Mouse (Mus musculus) layer of hippocampus, adult 9-10 months (tissue): Measurements from ENCODE around the gene Cenps.
A peak's percentile ranks its signal among the peaks of the same experiment; 100 is the strongest.
"Not testable (repeated sequence)": the region's sequence is repeated elsewhere in the genome, so short reads cannot be mapped to it uniquely, and the experiment has no call there.

ENCODE experiments used
- DNase-seq: peaks from one replicate; pipeline ENCODE4 v3.0.0; 2022; ENCODE audit warnings: low spot score

Gene Cenps

DNA sequence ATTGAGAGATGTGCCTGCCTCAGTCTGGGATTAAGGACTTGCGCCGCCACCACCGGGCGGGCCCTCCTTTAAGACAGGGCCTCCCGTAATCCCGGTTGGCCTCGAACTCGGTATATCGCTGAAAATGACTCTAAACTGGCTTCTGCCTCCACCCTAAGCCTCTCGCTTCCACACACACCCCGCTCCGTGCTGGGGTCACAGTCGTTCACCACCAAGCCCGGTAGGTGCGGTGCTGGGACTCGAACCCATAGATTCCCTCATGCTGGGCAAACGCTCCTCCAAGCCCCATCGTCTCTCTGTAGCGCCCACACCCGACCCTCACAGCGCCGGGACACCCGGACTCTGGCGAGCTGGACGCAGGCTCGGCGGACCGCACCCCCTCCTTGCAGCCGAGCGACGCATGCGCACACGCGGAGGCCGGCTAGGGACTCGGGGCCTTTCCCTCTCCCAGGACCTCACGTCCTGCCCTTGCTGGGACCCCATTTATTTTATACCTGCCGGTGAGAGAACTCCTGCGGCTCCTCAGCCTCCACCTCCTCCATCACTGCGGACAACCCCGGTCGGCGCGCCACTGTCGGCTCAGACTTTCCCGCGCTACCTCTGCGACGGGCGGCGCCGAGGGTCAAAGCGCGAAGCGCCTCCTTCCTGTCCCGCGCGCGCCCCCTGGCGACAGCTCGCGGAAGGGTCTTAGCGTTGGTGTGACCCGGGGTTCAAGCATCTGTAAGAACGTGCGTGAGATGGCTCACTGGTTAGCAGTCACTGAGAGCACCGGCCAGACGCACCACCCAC, at the start of gene Cenps:
Gene Cenps (minus strand): TSS at position 648 of the 789 bp plus-strand sequence.
- DNase-seq = peak; percentile 67

DNA sequence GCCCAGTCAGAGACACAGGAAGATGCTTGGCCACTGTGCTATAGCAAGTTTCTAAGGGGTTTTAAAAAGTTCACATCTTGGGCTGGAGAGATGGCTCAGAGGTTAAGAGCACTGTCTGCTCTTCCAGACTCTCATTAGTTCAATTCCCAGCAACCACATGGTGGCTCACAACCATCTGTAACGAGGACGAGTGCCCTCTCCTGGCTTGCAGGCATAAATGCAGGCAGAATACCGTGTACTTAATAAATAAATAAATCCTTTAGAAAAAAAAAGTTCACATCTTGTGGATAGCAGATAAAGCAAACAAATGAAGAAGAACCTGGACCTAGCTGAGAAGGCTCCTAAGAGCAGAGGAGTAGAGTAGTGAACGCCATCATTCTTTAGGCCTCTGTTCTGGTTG, 45.3 kb upstream of the Cenps start:
- DNase-seq = no peak

DNA sequence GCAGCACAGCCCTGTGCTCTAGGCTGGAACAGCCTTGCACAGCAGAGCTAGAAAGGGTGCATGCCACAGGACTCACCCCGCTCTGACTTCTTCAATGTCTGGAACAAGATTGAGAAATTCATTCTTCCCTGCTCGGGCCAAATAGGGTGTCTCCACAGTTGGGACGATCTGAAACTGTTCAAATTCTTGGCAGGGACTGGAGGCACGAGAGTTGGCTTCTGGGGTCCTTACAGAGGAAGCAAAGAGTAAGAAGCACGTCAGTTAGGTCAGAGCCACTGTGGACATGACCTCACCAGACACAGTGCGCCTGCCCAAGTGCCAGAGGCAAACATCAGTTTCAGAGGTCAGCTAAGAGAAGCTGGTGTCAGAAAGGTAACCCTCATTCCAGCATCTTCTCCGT, 44.8 kb upstream of the Cenps start:
- DNase-seq = no peak

DNA sequence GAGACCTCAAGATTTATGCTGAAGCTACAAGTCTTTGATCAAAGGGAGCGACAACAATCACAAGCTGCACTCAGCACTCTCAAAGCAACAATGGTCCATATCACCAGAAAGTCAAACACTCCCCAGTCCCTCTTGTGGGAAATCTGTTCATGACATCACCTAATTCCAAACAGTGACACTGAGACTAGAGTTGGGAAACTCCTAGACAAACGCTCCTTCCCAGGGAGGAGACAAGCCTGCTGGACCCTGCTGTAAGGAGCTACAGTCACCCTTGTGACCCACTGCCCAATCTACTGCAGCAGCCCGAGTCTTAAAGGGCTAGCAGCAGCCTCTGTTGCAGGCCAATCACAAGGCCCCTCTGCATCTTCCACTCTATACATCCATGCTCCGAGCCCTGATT, 42.1 kb upstream of the Cenps start:
- no peak for DNase-seq

DNA sequence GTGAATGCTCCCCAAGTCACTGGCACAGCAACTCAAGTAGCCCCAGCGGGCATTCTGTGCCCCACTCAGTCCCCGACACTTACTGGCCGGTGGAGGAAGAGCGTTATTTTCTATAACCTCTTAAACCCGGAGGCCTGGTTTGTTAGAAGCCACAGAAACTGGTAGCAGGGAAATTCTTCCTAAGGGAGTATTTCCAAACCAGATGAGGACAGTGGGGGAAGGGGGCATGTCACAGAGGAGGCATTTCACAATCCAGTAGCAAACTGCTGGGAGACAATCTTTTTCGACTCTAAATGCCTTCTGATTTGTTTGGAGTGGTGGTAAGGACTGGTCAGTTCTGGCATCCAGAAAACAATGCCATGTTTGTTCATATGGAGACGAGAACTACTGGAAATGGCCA, 41.7 kb upstream of the Cenps start:
- DNase-seq = no peak

DNA sequence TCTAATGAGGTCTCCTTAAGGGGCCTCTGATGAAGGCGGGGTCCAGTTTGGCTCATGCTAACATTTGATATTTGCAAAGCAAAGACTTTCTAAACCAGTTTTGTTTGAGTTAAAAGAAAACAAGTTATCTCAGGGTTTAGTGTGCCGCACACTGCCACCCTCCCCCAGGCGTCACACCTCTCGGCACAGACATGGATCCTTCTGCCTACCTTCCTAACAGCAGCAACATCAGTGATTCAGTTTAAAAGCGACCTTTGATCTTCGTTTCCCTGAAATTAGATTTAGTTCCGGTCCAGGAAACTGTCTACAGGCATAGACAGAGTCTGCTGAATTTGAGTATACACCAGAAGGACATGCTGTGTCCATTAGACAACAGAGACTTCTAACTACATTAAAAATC, 40.9 kb upstream of the Cenps start:
- DNase-seq = no peak

DNA sequence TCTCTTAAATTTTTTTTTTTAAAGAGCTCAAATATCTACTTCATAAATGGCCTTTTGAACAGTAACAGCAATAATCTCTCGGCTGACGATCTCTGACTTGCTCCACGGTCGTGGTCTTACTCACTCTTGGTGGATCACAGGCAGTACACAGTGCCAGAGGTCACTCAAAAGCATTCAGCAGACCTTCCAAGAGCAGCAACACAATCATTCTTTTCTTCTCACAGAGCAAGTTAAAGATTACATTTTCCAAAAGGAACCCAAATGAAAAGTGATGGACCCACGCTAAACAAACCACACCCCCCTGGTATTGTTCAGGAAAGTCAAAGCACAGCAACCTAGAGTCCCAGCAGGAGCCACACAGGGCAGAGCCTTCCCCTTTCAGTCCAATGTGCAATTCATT, 39.6 kb upstream of the Cenps start:
- DNase-seq = no peak

DNA sequence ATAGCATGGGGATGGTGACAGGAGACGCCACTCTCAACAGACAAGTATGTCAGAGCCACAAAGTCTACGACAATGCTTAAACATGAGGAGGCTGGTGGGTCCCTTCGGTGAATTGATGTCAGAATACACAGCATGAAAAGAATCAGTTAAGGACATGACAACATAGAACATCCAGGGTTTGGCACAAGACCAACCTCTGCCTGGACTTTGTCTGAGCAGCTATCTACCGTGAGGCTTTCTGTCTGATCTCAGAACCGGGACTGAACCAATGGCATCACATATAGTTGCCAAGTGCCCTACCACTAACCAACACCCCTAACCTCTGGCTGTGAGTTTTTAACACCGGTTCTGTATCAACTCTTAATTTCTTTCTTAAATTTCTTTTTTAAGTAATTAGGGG, 39.2 kb upstream of the Cenps start:
- DNase-seq = no peak

DNA sequence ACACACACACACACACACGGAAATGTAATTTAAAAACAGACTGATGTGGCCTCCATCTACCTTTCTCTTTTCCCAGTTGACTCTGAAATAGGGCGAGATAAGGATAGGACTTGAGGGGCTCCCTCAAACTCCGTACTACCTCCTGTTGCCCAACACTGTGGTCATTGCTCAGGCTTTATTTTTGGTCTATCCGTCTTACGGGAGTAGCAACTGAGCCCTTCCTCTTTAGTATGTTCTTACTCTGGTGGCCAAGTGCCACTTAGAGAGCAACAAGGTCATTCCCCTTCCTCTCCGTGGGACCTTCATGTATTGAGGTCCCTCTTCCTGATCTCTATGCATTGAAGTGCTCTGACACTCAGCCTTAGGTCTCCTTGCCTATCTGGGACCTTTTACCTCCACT, 36.2 kb upstream of the Cenps start:
- no peak for DNase-seq

DNA sequence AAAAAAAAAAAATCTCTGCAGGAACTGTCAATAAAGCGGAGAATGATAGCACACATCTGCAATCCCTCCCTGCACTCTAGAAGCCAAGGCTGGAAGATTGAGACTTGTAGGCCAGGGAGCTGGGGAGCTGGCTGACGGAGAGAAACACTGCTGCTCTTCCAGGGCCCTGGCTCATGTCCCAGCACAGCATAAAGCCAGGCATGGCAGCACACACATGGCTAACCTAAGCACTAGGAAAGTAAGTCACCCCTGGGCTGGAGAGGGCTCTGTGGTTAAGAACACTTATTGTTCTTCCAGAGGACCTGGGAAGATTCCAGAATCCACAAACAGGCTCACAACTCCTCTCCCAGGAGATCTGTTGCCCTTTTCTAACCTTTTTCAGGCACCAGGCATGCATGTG, 35.2 kb upstream of the Cenps start:
- no peak for DNase-seq

DNA sequence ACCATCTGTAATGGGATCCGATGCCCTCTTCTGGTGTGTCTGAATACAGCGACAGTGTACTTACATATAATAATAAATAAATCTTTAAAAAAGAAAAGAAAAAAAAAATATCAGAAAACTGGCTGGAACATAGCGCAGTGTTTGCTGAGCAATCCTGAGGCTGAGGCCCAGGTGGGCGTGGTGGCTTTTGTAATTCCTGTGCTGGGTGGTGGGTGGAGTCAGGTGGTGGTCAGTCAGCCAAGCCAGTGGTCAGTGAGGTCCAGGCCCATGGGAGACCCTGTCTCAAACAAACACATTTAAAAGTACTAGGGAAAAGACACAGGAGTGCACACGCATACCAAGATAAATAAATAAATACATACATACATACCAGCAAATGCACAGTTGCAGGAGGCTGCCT, 34.7 kb upstream of the Cenps start:
- DNase-seq = no peak

DNA sequence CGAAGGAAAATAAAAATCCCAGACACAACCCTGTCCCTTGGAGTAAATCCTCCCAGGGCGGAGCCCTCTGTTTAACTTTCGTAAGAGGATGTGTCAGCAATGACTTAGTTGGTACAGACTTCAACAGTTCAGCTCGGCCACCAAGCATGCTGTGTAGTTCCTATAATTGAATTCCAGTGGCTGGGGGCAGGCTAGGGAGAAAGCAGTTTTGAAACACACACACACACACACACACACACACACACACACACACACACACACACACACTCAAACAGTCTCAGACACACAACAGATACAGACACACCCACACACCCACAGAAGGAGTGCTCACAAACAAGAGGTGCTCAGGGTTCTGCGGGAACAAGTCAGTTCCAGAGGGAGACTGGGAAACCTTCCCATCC, 34.2 kb upstream of the Cenps start:
- DNase-seq = no peak

DNA sequence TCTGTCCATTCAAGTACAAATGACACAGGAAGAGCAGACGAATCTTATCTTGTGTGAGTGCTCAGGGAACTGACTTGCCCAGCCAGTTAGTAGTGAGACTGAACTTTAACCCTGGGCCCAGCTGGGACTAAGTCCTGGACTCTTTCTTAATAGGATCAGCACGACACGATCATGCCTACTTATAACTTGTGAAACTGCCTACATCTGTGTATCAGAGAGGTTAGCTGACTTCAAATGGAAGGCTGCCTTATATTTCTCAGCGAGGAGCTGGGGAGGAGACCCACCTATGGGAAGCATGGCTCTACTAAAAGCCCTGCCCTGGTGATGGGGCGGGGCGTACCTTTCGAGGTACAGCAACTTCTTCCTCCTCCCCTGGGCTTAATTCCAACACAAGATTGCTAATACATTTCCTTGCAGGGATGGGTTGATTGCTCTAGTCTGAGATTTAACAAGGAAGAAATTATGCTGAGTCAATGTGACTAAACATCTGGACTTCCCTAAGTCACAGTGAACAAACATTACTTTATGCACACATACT, 33.0 kb upstream of the Cenps start:
- no peak for DNase-seq

DNA sequence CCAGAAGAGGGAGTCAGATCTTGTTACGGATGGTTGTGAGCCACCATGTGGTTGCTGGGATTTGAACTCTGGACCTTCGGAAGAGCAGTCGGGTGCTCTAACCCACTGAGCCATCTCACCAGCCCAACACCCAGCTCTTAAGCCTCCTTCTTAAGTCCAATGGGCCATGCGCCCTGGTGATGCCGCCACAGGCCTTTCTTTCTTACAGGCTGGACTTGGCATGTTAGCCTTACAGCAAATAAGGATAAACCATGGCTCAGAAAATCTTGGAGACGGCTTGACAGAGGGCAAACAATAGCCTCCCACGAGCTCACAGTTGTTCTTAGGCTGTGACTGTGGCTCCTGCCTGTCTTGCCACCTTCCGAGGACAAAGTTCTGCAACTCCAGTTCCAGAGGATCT, 32.5 kb upstream of the Cenps start:
- DNase-seq = not testable (repeated sequence)

DNA sequence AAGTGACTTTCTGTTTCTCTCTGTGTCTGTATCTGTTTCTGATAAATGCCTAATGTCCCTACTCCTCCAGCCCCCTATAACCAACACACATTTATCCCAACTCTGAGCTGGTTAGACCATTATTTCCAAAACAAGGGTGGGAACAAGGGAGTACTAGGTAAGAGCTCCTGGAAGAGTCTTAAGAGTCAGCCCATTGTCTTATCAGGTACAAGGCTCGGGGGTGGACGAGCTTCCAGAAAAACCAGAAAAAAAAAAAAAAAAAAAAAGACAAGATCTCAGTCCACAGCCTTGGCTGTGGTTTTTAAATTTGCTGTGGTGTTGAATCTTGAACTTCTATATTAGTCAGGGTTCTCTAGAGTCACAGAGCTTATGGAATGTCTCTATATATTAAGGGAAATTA, 30.6 kb upstream of the Cenps start:
- DNase-seq = no peak

DNA sequence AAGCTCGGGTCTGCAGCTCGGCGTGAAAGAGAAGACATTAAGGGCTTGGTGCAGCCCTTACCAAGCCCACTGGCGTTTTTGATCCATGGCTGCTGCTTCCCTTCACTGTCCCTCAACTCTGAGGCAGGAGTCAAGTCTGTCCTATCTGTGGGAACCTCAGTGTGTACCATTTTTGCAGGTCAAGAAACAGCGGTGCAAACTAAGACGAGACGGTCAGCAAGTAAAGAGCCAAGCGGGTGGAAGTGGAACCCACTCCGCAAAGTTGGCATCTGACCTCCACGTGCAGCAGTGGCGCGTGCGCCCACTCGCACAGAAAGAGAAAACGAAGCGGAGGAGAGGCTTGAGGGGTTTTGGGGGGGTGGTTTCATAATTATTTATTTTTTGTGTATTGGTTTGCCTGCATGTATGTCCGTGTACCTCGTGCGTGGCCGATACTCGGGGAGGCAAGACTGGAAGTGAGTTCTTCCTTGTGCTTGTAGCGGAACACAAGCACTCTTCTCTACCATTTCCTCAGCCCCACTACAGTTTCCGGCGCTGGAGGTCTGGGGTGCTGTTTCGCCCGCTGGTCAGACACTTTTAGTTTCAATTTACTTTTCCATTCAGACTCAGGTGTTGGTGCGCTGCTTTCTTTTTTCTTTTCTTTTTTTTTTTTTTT, 29.7 kb upstream of the Cenps start:
- no peak for DNase-seq

DNA sequence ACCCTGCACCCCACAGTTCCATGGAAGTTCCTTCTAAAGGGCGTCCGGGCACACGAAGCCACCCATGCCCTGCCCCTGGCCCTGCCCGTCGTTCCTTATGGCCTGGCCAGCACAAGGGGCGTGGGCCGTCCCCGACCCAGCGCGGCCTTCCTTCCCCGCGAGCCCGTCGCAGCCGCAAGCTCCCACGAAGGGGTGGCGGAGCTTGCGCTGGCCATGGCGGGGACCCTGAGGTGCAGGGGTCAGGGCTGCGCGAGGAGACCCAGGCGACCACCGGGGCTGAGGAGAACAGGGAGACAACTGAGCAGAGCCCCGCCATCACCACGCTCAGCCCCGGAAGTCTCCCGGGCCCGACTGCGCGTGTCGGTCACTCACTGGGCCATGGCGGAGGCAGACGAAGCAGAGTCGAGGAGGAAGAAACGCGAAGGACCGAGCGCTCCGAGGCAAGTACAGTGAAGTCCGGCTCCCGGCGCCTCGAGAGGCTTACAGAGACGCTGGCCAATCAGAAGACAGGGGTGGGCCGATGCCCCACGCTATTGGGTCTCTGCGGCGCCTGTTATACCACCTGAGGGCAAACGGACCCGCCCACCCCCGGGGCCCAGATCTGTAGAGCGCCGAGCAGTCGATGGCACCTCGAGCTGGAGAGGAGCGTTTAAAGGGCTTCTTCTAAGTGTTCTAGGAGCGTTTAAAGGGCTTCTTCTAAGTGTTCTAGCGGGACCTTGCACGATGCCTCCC, 29.0 kb upstream of the Cenps start, which contains the start of gene Pgd:
Gene Pgd (minus strand): TSS at position 557 of the 732 bp plus-strand sequence.
- peak; percentile 91 for DNase-seq

DNA sequence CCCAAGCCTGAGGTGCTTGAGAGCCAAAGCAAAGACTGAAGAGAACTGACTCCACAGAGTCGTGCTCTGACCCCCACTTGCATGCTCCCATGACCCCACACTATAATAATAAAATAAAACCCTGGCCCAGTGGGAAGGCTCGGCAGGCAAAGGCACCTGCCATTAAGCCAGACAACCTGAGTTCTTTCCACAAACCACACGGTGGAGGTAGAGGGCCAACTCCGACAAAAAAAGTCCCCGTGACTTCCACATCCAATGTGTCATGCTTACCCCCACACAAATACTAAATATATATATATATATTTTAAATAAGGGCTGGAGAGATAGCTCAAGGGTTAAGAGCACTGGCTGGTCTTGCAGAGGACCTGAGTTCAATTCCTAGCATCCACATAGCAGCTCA, 26.7 kb upstream of the Cenps start:
- DNase-seq = no peak

DNA sequence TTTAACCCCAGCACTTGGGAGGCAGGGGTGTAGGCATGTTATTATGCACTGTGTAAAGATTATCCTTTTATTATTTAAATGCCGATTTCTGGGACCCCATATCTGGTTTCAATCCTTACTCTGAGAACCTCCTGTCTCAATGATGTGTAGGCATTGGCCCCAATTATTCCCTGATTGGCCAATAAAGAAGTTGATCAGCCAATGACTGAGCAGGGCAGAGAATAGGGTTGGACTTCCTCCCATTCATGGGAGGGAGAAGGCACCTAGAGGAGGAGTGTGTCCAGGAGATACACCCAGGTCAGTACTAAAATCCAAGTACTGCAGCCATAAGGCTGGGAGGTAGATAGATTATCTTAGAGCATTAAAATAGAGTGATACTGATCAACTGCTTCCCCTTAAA, 25.8 kb upstream of the Cenps start:
- no peak for DNase-seq

DNA sequence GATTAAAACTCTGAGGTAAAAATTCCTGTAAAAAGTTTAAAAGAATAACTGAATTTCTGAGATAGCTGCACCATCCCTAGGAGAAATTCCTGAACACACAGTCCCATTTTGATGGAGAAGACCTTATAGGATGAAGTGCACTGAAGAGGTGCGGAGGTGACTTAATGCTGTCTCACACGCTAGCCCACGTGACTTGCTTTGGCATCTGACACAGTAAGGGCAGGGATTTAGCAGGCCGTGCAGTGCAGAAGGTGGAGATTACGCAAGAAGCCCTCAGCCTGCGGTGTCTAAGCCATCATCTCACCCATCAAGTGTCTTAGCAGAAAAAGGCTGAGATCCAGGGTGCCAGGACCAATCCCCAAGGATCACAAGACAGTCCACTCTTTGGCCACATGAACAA, 23.7 kb upstream of the Cenps start:
- DNase-seq = no peak

DNA sequence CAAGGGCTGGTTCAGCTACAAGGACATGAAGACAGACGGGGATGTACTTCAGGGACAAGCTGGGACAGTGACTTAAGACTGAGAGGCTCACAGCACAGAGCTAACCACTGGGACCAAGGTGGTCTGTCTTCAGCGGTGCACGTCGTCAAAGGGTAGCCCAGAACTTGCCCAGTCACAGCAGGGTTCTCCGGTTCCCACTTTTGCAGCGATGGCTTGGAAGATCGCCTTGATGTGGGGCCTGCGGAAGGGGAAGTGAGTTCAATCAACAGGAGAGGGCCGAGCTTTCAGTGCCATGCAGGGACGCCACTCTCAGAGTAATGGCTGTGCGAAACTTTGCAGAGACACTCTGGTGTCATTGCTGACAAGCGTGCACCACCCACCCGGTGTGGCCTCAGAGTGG, 22.5 kb upstream of the Cenps start:
- no peak for DNase-seq

DNA sequence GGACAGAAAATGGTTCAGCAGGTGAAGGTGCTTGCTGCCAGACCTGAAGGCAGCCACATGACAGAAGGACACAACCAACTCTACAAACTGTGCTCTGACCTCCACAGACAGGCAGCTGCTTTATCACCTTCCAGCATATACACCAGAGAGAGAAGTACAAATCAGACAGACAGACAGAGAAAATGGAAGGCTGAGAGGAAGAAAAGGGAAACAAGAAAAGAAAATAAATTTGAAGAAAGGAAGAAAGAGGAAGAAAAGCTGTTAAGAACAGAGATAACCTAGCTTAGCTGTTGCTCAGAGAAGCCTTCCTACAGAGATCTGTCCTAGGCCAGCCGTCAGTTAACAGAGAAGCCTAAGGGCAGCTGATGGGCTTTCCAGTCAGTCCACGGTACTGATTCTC, 21.8 kb upstream of the Cenps start:
- no peak for DNase-seq

DNA sequence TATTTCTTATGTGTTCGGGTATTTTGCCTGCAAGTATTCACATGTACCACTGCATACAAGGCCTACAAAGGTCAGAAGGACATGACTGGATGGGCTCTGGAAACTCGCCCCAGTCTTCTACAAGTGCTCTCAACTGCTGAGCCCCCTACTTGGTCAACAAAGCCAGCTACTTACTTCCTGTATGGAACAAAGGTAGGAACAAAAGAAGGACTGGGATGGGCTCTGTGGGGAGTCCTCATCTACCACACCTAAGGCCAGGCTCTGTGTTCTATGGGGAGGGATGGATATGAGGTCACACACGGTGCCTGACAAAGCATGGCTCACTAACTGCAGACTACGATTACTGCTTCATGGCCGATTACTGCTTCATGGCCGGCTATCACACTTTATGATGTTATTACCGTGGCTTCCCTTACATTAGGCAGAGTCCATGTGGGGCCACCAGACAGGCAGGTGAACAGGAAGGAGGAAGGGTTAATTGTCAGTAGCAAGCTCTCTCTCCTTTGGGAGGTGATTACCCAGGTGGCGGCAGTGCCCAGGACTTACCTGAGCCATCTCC, 20.1 kb upstream of the Cenps start:
- DNase-seq = no peak
